Mouse (Mus musculus) midbrain, embryonic 10.5 days (tissue): ENCODE measurements around the gene Pigv. TPM values are rescaled to one million over a fixed set of nuclear protein-coding genes. Genes with fewer than 3 reads are reported as not detected.

Experiments used
- DNase-seq: peaks from one replicate; pipeline ENCODE4 v3.0.0-alpha.2; 2017; ENCODE audit warnings: low spot score
- H3K27ac ChIP-seq: fragments of 300-500 bp; sonication (generic); replicated peaks from 2 replicates; pipeline ENCODE4 v1.5.1; 2016; ENCODE audit warnings: mild to moderate bottlenecking
- H3K27me3 ChIP-seq: fragments of 300-500 bp; sonication (generic); 2 replicates; pipeline ENCODE4 v1.6.1; 2016; ENCODE audit warnings: low read depth, mild to moderate bottlenecking; ENCODE audit not compliant: poor library complexity, severe bottlenecking
- H3K36me3 ChIP-seq: fragments of 300-500 bp; sonication (generic); 2 replicates; pipeline ENCODE4 v1.6.1; 2016; ENCODE audit warnings: mild to moderate bottlenecking, moderate library complexity
- H3K4me1 ChIP-seq: fragments of 300-500 bp; sonication (generic); 2 replicates; pipeline ENCODE4 v1.6.1; 2016
- H3K4me3 ChIP-seq: fragments of 300-500 bp; sonication (generic); 2 replicates; pipeline ENCODE4 v1.5.1; 2016; ENCODE audit warnings: mild to moderate bottlenecking, moderate library complexity
- H3K9me3 ChIP-seq: fragments of 300-500 bp; sonication (generic); replicated peaks from 2 replicates; pipeline ENCODE4 v1.6.1; 2016; ENCODE audit warnings: mild to moderate bottlenecking
- WGBS: fragments of 180-500 bp; shearing (Covaris S2); methylation state at CpG from one replicate; pipeline ENCODE4 v1.1.7; 2016; 5-methylcytosine and 5-hydroxymethylcytosine counted together
- polyA plus RNA-seq: library from polyadenylated mRNA; unstranded; fragments of >200 nt; fragmentation: Nextera tagmentation; extraction: Ambion mirVana; gene quantifications from 2 replicates; pipeline ENCODE4 v1.2.1, GENCODE M21; 2016

Gene Pigv
- polyA plus RNA-seq, 1 experiment from 2014 or later = 18.7 TPM

DNA sequence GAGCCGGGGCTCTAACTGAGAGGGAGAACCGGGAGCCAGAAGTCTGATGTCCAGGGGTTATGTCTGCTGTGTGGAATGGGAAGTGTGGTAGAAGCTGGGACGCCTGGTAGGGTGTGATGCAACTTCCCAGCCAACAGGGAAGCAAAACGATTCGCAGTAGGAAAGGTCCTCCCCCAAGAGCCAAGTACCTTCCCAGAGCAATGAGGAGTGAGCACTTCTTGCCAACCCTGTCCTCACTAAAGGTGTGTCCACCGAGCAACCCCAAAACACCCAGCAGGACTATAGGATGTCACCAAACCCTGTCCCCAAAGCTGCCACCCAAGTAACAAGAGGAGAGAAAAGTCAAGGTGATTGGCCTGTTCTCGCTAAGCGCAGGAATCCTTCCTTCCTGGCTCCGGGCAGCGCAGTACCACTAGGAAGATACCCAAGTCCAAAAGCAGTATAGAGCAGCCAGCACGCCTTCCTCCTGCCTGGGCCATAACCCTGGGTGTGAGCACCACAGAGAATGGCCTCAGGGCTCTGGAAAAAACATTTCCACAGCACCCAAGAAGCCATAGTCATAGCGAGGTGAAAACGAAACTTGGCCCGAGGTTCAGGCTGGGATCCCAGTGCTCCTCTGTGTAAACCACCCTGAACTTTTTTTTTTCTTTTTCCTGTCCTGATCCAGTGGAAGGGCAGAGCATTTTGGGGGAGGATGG, 41.2 kb downstream of the Pigv start:
- Histone ChIP-seq H3K27ac (no peak overlapping the region), H3K4me3 (no peak overlapping the region; the same call in 1 of the 2 replicates), H3K9me3 (no peaks in the 10 kb centered on the region), H3K4me1 (peaks cover 34% of the 10 kb centered on the region), H3K27me3 (0 out of 2 replicates have a peak, but pooled peaks cover 3% of the 10 kb centered on the region), H3K36me3 (peaks cover 10% of the 10 kb centered on the region)
- WGBS = 87% methylated on average over 14 of the region's 14 CpGs
- DNase-seq = no peak

DNA sequence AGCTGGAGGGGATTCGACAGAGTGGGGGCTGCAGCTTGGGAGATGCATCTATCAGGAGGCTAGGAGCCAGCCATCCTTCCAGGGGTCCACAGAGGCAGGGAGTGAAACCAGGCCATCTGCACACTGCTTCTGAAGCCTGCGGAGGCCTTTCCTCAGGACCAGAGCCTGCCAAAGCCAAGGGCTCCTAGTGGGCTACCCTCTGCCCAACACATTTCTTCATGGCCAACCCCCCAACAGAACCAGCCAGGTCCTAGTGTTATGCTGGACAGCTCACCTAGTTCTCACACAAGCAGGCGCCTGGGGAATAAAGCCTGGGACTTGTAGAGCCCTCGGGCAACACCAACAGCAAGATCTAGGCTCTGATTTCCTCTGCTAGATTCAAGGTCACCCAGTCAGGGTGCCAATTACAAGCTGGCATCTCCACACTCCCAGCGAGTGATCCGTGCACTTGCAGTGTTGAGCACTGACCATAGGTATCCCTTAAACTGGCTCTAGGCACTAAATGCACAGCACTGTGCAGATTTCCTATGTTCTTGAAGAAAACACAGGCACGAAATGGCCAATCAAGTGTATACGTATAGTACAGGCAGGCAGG, 42.0 kb downstream of the Pigv start:
- Histone ChIP-seq H3K9me3 (no peaks in the 10 kb centered on the region), H3K4me3 (no peak overlapping the region), H3K27ac (no peak overlapping the region), H3K36me3 (peaks cover 18% of the 10 kb centered on the region), H3K4me1 (peaks cover 42% of the 10 kb centered on the region), H3K27me3 (0 out of 2 replicates have a peak, but pooled peaks cover 3% of the 10 kb centered on the region)
- 92% methylated on average over 8 of the region's 8 CpGs for WGBS
- no peak for DNase-seq

DNA sequence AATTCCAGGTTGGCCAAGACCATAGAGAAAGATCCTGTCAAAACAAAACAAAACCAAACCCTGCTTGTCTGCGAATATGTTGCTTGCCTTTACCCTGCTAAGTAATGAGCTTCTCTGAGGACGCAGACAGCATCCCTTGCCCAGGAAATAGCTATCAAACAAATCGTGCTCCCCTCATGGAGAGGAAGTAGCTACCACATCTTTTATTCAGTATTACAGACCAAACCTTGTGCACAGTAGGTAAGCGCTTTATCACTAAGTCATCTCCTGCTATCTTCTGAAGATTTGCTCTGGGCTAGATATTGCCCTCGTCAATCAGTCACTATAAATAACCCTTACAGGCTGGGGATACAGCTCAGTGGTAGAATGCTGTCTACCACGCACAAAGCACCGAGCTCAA, 43.3 kb downstream of the Pigv start:
- WGBS = 93% methylated on average over 7 of the region's 7 CpGs
- Histone ChIP-seq H3K36me3 (peaks cover 30% of the 10 kb centered on the region), H3K27me3 (0 out of 2 replicates have a peak, but pooled peaks cover 3% of the 10 kb centered on the region)

DNA sequence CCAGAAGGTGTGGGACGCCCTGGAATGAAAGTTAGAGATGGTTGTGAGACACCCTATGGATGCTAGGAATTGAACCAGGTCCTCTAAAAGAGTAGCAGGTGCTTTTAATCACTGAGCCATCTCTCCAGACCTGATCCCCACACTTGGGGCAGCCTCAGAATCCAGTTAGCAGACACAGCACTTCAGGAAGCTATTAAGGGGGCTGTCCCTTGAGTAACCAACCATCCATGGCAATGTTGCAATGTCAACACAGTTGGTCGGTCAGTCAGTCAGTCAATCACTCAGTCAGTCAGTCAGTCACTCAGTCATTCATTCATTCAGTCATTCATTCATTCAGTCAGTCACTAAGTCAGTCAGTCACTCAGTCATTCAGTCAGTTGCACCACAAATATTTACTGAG, 43.9 kb downstream of the Pigv start:
- peaks cover 38% of the 10 kb centered on the region for H3K4me1 ChIP-seq
- H3K9me3 ChIP-seq = no peaks in the 10 kb centered on the region
- DNase-seq = no peak
- 88% methylated on average over 2 of the region's 2 CpGs for WGBS
- 0 out of 2 replicates have a peak, but pooled peaks cover 3% of the 10 kb centered on the region for H3K27me3 ChIP-seq
- no peak overlapping the region for H3K4me3 ChIP-seq
- peaks cover 36% of the 10 kb centered on the region for H3K36me3 ChIP-seq
- H3K27ac ChIP-seq = no peak overlapping the region

More for the DNA sequence above, 43.3 kb downstream of the Pigv start:
- H3K9me3 ChIP-seq = no peaks in the 10 kb centered on the region
- no peak overlapping the region for H3K27ac ChIP-seq
- peaks cover 43% of the 10 kb centered on the region for H3K4me1 ChIP-seq
- no peak overlapping the region for H3K4me3 ChIP-seq
- no peak for DNase-seq

DNA sequence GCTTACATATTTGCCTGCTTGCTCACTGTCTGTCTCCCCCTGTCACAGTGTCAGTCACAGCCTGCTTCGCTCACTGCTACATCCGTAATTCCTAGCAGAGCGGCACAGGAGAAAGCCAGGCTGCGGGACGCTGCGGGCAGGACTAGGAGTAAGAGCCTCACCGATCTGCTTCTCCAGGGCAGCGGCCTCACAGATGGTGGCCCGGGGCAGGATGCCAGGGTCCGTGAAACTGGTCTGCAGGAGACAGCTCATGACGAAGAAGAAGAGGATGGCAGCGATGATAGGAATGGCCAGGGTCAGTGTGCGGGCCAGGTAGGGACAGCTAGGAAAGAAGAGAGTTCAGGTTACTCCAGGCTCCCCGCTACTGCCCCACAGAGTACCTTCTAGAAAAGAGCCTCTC, 45.4 kb downstream of the Pigv start:
- Histone ChIP-seq H3K27me3 (0 out of 2 replicates have a peak, but pooled peaks cover 2% of the 10 kb centered on the region), H3K27ac (0 out of 2 replicates have a peak overlapping the region, but pooled peaks have one; percentile 28), H3K36me3 (peaks cover 42% of the 10 kb centered on the region), H3K4me1 (peaks cover 28% of the 10 kb centered on the region), H3K9me3 (no peaks in the 10 kb centered on the region), H3K4me3 (no peak overlapping the region)
- WGBS = 93% methylated on average over 14 of the region's 14 CpGs
- DNase-seq = no peak

DNA sequence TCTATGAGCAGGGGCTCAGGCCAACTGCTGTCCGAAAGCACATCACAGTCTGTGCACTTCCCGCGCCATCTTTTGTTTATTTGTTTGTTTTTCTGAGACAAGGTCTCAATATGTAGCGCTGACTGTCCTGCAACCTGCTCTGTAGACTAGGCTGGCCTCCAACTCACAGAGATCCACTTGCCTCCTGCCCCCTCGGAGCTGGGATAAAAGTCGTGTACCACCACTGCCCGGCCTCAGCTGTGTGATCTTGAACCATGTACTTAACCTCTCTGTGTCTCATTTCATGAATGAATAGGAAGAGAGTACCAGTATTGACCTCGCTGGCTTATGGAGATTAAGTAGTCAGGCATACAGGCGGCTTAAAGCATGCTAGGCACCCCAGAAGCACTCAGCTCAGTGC, 45.8 kb downstream of the Pigv start:
- Histone ChIP-seq H3K27ac (0 out of 2 replicates have a peak overlapping the region, but pooled peaks have one; percentile 28), H3K27me3 (no peaks in the 10 kb centered on the region), H3K36me3 (peaks cover 44% of the 10 kb centered on the region), H3K4me3 (no peak overlapping the region), H3K4me1 (peaks cover 24% of the 10 kb centered on the region), H3K9me3 (no peaks in the 10 kb centered on the region)
- DNase-seq = no peak
- WGBS = 87% methylated on average over 9 of the region's 9 CpGs

DNA sequence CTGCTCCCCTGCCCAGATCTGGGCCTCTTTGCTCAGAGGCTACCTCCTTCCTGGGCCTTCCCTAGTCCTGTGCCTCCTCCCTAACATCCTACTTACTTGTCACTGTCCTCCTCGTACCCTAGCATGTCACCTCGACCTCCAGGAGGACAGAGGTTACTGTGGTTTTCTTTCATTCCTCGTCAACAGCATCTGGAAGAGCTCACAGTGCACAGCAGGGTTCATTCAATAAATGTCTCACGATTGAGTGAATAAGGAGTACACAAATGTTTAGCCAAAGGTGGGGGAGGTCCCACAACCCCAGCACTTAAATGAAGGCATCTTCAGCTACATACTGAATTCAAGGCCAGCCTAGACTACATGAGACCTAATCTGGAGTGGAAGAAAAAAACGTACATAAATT, 46.2 kb downstream of the Pigv start:
- H3K27ac ChIP-seq = peak overlapping the region; percentile 23; the same call in 1 of the 2 replicates

DNA sequence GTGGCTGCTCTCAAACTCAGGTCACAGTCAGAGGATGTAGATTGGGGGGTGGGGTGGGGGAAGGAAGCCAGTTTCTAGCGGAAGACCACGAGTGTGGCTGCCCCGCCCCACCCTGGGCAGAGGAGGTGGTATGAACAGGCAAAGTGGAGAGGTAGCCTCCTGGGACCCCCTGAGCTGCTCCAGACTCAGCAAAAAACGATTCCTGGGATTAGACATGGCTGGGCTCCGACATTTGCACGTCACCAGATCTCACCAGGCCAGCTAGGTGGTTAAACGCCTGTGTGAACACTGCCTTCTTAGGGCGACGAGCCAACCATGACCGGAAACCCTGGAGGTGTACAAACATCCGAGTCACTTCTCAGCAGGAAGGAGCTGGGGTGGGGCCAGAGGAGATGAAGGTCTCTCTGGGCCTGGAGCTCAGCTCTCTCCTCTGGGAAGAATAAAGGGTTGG, 46.8 kb downstream of the Pigv start:
- DNase-seq = no peak
- no peaks in the 10 kb centered on the region for H3K27me3 ChIP-seq
- H3K36me3 ChIP-seq = peaks cover 52% of the 10 kb centered on the region
- H3K27ac ChIP-seq = peak overlapping the region; percentile 28; the same call in 1 of the 2 replicates
- H3K4me3 ChIP-seq = no peak overlapping the region
- 52% methylated on average over 11 of the region's 11 CpGs for WGBS
- no peaks in the 10 kb centered on the region for H3K9me3 ChIP-seq
- peaks cover 15% of the 10 kb centered on the region; the same call in 1 of the 2 replicates for H3K4me1 ChIP-seq

More for the DNA sequence above, 46.2 kb downstream of the Pigv start:
- WGBS = 47% methylated on average over 5 of the region's 5 CpGs
- H3K27me3 ChIP-seq = no peaks in the 10 kb centered on the region
- no peak for DNase-seq
- no peaks in the 10 kb centered on the region for H3K9me3 ChIP-seq
- H3K36me3 ChIP-seq = peaks cover 46% of the 10 kb centered on the region
- H3K4me1 ChIP-seq = peaks cover 20% of the 10 kb centered on the region
- no peak overlapping the region for H3K4me3 ChIP-seq

DNA sequence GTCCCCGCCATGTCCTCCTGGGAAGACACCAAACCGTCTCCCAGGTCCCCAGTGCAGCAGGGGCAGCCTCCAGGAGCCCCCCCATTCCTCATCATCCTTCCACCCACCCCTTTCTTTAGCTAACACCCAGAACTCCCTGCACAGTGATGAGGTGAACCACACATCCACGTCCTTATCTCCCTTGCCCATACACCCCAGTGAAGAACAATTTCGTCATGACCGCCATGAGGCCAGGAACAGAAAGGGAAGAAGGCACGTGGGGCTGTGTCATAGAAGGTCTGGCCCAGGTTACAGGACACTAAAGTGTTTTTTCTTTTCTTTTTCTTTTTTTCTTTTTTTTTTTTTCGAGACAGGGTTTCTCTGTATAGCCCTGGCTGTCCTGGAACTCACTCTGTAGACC, 47.6 kb downstream of the Pigv start:
- peaks cover 57% of the 10 kb centered on the region for H3K36me3 ChIP-seq
- 88% methylated on average over 7 of the region's 7 CpGs for WGBS
- DNase-seq = no peak

DNA sequence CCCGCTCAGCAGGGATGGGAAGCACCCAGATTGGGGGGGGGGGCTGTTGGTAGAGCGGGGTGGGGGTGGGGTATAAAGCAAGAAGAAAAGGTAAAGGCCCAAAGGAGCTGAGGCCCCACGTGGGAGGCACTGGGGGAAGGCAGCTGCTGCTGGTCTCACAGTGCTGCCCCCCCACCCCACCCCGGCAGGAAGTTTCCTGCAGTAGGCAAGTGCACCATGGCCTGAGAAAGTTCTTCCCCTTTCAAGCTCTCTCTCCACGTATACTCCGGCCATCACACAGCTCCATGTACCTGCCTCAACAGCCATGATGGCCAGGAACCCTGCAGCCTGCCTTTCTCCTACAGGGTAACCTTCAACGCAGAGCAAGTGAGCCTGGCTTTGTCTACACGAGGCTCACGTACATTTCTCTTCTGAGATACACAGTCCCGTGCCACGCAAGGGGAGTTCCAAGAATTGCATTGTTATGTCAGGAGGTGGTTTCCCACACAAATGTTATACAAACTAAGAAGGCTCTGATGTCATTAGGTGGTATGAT, 50.2 kb downstream of the Pigv start:
- WGBS = 79% methylated on average over 11 of the region's 11 CpGs
- peaks cover 15% of the 10 kb centered on the region; the same call in 1 of the 2 replicates for H3K4me1 ChIP-seq
- DNase-seq = no peak
- no peak overlapping the region for H3K27ac ChIP-seq
- no peaks in the 10 kb centered on the region for H3K9me3 ChIP-seq
- peaks cover 69% of the 10 kb centered on the region for H3K36me3 ChIP-seq
- no peak overlapping the region for H3K4me3 ChIP-seq
- H3K27me3 ChIP-seq = no peaks in the 10 kb centered on the region

More for the DNA sequence above, 47.6 kb downstream of the Pigv start:
- no peak overlapping the region for H3K4me3 ChIP-seq
- H3K27me3 ChIP-seq = no peaks in the 10 kb centered on the region
- H3K9me3 ChIP-seq = no peaks in the 10 kb centered on the region
- peaks cover 15% of the 10 kb centered on the region; the same call in 1 of the 2 replicates for H3K4me1 ChIP-seq
- no peak overlapping the region for H3K27ac ChIP-seq

DNA sequence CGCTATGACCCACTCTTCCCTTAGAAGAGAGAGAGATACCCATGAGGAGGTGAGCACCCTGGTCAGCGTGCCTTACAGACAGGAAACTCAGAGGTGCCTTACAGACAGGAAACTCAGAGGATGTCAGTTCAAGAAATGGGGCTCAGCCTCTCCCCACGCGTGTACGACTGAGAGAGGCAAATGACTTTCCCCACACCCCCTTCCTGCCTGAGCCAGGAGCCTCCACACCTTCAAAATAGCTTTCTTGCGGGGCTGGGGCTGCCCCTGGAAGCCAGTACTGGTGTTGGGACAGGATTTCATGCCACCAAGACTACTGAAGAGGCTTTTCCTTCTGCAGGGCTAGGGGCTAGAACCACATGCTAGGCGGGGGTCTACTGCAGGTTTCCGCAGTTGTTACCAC, 51.8 kb downstream of the Pigv start:
- H3K27me3 ChIP-seq = no peaks in the 10 kb centered on the region
- no peak overlapping the region for H3K27ac ChIP-seq
- H3K36me3 ChIP-seq = peaks cover 62% of the 10 kb centered on the region
- 0 out of 2 replicates have a peak, but pooled peaks cover 3% of the 10 kb centered on the region for H3K4me1 ChIP-seq
- no peaks in the 10 kb centered on the region for H3K9me3 ChIP-seq
- no peak overlapping the region for H3K4me3 ChIP-seq
- WGBS = 89% methylated on average over 8 of the region's 8 CpGs
- no peak for DNase-seq

DNA sequence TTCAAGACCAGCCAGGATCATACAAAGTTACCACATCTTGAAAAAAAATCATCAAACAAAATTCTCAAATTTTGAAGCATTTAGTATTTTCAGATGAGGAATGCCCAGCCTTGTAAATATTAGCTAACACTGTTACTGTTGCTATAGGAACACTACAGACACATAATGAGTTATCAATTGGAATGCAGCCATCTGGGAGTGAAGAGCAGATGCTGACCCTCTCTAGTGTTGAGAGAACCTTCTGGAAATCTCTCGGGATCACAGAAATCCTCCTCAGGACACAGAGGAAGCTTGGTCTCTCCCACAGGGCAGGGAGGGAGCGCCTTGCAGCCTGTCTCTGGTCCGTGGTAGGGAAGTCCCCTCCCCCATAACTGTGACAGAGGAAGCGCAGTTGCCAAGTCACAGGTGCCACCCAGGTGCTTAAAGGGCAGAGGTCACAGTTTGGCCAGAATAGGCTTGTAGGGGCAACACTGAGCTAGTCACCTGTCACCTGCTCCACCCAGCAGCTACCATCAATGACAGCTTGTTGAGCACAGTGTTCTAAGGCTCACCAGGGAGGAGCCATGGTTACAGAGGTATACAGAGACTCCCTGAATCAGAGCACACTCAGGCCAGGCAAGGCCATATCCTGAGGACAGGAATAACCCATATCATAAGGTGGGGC, 52.8 kb downstream of the Pigv start:
- peaks cover 63% of the 10 kb centered on the region for H3K36me3 ChIP-seq

More for the DNA sequence above, 52.8 kb downstream of the Pigv start:
- WGBS = 76% methylated on average over 4 of the region's 4 CpGs
- H3K4me3 ChIP-seq = no peak overlapping the region
- H3K9me3 ChIP-seq = no peaks in the 10 kb centered on the region
- H3K27me3 ChIP-seq = no peaks in the 10 kb centered on the region
- H3K4me1 ChIP-seq = no peaks in the 10 kb centered on the region
- no peak overlapping the region for H3K27ac ChIP-seq
- no peak for DNase-seq
